Mouse (Mus musculus): ENCODE data around the gene Ppm1l.
A peak's percentile ranks its signal among the peaks of the same experiment; 100 is the strongest.
"Not testable (repeated sequence)": the region's sequence is repeated elsewhere in the genome, so short reads cannot be mapped to it uniquely, and the experiment has no call there.

Ppm1l gene

DNA sequence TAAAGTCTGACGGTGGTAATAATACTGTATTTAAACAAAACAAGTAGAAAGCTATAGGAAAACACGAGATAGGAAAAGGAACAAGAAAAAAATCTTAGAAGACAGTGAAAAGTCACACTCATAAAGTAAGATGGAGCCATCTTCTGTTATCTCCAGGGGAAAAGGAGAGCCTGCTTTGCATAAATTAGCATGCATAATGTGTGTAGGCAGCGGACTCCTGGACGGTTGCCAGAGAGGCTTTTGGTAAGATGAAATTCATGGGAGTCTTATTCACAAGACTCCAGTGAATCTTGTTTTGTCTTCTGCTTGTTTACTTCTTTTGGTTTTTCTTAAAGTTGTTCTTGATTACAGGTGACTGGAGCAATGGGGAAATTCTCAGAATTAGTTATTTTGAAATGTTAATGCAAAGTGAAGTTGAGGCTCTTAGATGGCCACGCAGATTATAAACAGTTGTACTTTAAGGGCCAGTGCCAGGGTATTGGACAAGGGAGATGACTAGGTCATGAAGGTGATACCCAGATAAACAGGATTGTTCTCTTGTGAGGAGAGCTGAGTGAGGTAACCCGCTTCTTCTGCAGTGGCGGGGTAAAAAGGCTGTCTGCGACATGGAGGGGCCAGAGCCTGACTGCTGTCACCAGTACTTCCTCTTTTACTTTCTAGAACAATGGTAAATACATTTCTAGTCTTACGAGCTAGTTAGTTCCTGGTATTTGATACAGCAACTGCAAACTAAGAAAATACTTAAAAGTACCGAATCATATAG lies 57.1 kb downstream of the Ppm1l start:
- no peak for DNase-seq

DNA sequence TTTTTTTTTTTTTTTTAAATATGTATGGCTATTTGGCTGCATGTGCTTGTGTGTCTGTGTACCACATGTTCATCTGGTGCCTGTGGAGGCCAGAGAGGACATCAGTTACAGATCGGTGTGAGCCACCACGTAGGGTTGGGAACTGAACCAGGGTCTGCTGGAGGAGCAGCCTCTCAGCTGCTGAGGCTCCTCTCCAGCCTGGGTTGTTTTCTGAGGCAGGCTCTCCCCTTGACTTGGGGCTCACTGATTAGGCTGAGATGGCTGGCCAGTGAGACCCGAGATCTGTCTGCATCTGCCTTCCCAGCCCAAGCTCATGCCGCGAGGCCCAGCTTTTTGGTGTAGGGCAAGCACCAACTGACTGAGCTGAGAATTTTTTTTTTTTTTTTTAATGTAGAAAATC lies 57.9 kb downstream of the Ppm1l start:
- DNase-seq: no peak

DNA sequence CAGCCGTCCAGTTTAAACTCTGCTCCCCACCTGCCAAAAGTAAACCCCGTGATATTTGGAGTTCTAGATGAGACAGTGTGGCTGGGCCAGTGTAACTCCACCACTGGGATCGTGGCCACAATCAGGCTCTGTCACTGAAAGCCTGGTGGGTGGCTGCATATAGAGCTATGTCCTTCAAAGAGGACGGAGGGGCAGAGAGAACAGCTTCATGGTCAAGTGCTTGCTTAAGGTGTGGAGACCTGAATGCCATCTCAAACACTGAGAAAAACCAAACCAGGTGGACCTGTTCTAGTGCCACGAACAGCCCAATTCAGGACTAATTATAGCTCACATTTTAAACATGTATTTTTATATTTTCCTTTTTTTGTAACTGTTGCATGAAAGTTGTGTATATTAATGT lies 58.3 kb downstream of the Ppm1l start:
- no peak for DNase-seq

DNA sequence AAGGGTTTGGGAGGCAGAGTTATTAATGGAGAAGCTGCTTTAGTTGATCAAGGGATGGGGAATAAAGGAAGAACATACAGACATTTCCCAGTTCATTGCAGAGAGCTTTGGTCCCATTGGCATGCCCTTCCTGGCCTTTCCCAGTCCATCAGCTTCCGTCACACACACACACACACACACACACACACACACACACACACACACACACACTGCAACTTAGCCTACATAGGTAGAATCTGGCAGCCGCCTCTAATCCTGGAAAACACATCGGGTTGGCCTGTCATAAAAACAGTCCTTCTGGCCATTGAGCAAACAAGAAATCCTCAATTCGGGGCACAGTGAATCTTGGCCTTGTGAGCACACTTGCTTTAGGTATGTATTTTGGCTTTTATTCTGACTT lies 64.6 kb downstream of the Ppm1l start:
- DNase-seq: no peak

DNA sequence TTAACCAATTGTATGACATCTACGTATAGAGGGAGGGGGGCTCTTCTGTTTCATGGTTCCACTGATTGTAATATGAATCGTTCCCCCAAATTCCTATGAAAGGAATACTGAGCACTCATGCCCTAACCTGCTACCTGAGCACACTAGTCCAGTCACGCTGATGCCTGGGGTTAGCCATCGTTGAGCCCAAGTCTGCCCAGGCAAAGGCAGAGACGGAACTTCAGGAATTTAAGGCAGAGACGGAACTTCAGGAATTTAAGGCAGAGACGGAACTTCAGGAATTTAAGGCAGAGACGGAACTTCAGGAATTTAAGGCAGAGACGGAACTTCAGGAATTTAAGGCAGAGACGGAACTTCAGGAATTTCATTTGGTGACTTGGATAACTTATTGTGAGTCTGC lies 75.2 kb downstream of the Ppm1l start:
- not testable (repeated sequence) for DNase-seq

DNA sequence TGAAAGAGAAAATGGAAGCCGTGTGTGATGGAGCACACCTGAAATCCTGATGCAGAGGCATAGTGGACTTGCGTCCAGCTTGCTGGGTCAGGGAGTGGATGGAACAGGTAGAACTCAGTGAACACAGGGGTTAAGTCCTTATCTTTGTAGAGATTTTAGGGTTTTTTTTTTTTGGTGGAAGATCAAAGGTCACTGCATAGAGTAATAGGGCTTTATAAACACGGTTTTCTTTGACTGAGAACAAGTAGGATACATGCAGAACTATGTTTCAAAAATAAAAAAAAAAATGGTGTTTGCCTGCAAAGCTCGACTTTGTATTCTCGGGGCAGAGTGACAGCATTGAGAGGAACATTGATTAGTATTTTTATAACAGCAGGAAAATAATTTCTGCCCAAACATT lies 75.6 kb downstream of the Ppm1l start:
- no peak for DNase-seq

DNA sequence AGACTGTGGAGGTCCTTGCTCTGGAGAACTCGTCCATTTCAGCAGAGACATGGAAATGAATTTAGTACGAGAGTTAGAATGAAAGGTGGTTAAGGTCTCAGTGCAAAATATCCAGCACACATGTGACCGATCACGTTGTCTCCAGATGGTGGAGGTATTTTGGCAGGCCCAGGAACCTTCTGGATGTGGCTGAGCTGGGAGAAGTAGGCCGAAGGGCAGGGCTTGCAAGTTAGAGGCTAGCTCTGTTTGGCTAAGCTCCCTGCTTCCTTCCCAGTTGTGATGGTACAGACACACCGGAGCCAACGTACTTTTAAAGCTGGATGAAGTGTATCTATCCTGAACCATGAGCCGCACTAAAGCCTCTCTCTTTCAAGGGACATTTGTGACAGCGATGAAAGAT lies 76.4 kb downstream of the Ppm1l start:
- no peak for DNase-seq

DNA sequence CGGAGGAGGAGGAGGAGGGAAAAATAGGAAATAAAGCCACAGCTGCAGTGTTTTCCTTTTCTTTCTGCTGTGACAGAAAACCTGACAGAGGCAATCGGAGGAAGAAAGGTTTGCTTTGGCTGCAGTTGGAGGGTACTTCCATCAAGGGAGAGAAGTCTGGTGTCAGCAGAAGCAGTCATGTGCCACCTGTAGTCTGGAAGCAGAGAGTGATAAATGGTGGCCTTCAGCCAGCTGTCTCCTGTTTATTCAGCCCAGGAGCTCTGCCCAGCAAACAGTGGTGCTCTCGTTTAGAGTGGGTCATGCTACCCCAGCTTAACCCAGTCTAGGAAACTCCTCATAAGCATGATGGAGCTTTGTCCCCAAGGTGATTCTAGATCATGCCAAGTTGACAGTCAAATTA lies 77.3 kb downstream of the Ppm1l start:
- DNase-seq: no peak

DNA sequence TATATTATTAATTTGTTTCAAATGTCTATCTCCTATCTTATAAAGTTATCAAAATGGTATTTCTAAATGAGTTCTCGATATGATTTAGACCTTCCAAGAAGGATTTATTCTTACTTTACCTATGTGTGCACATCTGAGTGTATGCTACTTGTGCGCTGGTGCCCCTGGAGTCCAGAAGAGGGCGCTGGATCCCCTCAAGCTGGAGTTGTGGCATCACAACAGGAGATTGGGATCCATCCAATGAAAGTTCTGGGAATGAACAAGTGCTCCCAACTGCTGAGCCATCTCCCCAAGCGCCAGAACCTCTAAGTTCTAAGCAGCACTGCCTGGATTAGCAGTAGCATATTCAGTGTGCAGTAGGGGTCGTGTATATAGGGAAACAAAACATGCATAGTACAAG lies 78.4 kb downstream of the Ppm1l start:
- no peak for DNase-seq

DNA sequence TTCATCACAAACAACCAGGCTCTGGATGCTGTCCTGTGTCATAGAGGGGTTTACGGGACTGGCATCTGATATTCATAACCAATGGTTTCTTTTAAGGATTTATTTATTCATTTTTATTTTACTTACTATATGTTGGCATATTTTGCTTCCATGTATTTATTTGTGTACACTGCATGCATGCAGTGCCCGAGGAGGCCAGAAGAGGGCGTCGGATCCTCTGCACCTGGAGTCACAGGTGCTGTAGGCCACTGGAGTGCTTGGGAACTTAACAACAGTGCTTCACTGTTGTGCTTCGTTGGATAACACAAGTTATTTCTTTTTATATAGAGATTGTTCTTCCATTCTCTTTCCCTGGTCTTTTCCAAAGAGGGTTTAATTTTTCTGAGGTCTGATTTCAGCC lies 81.1 kb downstream of the Ppm1l start:
- DNase-seq: peak; percentile 53

DNA sequence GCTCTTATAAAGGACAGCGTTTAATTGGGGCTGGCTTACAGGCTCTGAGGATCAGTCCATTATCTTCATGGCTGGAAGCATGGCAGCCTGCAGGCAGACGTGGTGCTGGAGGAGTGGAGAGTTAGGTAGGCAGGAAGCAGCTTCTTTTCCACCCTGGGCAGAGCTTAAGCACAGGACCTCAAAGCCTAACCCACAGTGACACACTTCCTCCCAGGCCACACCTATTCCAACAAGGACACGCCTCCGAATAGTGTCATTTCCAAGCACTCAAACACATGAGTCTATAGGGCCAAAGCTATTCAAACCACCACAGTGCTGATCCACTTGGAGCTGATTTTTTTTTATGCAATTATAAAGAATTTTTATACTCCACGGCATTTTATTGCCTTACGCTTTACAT lies 82.7 kb downstream of the Ppm1l start:
- no peak for DNase-seq

DNA sequence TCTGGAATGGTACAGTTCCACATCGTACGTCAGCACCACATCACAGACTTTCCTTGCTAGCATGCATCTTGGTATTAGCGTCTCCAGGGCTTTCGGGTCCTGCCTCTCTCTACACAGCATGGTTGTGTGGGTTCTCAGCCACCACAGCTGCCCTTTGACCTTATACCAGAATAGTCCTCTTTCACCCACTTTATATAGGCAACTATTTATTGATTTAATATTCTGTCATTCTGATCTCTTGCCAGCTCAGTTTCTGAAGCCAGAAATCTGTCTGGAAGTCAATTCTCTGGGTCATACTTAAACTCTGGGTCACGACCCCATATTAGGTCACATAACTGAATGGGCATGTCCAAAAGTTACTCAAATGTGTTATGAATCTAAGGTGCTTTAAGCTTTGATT lies 86.5 kb downstream of the Ppm1l start:
- DNase-seq: no peak

DNA sequence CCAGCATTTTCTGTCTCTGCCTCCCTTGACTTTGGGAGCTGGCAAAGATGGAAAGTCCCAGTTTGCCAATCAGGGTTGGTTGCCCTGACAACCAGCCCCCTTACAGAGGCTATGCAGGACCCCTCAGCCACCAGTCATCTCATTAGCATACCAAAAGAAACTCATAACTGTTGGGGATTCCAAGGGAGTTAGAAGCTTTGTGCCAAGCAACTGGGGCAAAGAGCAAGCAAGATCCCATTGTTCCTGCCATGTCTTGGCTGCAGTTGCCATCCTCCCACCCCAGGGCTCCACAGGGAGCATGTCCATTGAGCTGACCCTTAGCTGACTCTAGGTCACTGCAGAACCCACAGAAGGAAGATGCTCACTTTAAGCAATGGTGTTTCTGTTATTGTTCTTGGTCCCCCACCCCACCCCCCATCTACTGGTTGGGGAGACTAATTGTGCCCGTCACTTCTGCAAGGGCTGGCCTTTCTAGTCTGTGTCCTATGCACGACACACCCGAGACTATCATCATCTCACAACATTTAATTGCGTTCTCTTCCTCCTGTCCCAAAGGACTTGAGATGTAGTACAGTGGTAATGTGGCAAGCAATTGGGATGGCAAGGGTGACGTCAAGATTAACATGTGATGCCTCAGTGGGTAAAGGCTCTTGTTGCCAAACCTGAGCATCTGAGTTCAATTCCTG lies 89.7 kb downstream of the Ppm1l start:
- DNase-seq: no peak

DNA sequence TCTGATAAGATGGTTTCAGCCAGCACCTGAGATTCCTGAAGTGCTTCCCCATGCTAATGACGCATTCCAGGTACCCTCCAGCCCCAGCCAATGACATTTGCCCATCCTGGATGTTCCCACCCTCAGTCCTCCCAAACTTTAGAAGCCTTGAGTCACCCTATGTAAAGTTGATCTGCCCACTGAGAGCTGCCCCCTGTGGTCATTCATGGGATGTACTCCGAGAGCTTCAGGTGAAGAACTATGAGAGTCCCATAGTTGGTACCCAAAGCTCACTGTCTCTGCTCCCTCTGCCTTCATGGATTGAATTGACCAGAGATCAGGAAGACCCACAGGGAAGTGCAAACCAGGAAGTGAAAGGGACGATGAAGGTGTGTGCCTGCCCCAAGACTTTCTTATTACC lies 91.4 kb downstream of the Ppm1l start:
- peak; percentile 20 for DNase-seq

DNA sequence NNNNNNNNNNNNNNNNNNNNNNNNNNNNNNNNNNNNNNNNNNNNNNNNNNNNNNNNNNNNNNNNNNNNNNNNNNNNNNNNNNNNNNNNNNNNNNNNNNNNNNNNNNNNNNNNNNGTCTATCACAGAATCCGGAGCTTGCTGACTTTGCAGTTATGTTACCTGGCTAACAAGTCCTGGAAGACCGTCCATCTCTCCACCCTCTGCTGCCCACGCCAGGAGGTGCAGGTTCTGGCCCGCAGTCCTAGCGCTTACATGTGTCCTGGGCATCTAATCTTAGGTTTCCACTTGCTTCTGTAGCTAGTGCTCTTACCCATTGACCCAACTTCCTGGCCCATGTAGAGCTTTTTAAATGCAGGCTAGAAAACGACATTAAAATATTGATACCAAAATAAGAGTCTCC lies 99.5 kb downstream of the Ppm1l start:
- DNase-seq: no peak

DNA sequence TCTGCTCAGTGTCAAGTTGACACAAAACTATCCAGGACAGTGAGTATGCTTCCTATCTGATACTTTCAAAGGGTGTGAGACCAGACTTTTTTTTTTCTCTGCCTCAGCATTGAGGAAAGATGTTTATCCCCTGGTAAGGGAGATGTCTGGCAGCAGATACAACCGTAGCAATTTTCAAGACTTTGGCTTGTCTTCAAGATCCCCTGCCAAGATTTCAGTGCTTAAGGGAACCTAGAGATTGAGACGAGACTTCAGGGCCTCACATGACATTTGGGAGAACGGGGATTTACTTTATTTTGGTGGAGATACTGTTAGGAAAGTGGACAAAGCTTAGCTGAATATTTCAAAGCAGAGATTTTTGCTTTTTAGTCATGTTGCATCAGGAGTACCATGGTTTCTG lies 106.1 kb downstream of the Ppm1l start:
- no peak for DNase-seq

DNA sequence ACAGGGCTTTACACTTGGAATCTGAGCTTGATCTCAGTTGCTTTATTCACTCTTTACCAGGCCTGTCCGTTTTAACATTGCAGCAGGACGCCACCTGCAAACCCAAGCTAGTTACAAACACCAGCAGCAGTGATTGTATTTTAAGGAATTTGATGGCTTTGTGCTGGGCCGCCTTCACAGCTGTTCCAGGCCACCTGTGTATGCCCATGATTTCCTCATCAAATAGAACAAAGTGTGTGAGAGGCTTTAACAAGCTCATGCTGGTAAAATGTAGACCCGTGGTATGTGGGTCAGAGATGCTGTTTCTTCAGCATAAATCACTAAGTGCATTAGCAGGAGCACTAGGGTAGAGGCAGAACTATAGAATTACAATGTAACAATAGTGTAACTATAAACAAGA lies 106.7 kb downstream of the Ppm1l start:
- no peak for DNase-seq

DNA sequence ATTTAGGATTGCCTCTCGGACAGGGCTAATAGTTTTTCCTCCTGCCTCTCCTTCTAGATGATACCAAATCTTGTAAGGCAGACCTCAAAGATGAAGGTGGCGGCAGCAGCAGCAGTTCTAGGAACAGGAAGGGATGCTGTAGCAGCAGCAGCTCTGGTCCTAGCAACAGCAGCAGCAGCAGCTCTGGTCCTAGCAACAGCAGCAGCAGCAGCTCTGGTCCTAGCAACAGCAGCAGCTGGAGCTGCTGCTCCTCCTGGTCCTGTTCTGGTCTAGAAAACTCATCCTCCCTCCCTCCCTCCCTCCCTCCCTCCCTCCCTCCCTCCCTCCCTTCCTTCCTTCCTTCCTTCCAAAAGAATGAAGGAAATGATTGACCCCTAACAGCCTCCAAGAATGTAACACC lies 108.1 kb downstream of the Ppm1l start:
- DNase-seq: not testable (repeated sequence)

DNA sequence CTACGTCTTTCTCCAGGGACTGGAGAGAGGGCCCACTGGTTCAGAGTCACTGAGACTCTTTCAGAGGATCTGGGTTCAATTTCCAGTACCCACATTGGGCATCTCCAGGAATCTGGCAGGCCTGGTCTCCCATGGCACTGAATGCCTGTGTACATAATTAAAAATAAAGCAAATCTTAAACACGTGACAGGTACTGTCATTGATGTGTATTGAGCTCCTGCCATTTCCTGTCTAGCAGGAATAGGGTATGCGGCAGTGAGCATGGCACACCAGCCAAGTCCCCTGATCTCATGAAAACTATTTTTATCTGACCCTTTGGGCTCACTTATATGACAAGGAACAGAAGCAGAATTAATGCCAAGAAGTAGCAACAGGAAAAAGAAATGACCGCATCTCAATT lies 110.6 kb downstream of the Ppm1l start:
- no peak for DNase-seq

DNA sequence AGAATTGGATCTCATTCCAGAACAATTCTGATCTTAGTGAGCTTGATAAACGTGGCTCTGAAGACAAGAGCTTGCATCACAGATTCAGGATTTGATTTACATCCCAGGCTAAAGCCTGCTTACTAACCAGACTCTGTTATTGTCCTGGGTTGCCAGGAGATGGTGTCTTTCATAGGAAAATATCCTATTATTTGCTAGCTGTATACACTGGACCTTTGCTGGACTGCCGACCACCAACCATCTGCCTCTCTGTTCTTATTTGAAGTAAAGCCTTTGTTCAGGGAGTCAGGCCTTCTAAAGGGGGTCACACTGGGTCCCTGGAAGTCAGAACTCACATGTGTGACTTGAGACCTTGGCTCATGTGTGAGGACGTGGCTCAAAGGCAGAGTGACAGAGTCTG lies 111.6 kb downstream of the Ppm1l start:
- DNase-seq: no peak

DNA sequence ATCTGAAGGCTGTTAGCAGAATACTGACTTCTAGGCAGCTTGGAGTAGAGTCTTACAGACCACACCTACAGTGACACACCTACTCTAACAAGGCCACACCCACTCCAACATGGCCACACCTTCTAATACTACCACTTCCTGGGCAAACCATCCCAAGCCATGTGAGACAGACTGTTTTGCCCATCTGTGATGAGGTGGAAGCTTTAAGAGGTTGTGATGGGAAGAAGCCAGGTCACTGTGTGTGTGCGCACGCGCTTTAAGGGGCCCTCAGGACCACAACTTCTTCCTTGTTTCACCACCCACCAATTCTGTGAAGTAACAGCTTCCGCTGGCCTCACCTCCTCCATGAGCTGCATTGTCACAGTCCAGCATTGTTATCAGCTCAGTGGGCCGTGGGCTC lies 112.7 kb downstream of the Ppm1l start:
- DNase-seq: no peak

DNA sequence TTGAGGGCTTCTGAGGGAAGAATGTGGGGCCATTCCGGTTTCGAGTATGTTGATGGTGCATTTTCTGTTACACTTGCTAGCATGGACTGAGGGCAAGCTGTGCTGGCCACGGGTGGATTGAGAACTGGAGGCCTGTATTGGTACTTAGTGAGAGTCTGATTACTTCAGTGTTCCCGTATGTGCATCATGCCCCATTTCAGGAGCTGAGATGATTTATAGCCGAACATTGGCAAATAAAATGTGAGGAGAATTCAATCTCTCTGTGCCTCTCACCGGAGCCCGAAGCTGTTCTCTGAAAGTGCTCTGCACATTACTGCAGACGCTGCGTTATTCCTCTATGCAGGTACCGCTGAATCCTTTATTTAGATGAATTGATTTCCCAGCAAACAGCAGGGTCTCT lies 116.9 kb downstream of the Ppm1l start:
- DNase-seq: no peak

DNA sequence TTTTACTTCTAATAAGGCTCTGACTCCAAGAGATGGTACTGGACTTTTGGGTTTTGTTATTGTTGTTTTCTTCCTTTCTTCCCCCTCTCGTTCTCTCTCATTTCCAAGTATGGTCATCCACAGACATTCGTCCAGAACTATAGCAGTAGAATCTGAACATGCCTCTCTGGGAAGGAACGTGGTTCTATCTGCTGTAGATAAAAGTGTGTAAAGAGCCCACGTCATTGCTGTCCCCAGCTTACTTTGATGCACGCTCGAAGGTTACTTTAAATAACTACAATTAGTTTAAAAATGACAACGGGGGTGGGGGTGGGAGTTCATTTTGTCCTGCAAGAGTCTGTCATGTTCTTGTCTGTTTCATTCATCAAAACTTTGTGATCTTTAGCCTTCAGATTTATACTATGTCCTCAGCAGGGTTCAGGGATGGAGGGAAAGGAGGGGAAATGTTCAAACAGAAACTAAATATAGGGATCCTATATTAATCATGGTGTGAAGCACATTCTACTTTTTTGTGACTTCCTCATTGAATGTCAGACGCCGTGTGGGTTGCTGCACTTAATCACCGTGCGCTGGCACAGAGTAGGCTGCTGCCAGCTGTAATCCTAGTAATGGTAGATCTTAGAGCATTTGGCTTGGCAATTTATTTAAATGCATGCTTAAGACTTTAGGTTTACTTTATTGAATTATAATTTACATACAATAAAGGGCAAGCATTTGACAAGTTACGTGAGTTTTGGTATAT lies 122.3 kb downstream of the Ppm1l start:
- no peak for DNase-seq

DNA sequence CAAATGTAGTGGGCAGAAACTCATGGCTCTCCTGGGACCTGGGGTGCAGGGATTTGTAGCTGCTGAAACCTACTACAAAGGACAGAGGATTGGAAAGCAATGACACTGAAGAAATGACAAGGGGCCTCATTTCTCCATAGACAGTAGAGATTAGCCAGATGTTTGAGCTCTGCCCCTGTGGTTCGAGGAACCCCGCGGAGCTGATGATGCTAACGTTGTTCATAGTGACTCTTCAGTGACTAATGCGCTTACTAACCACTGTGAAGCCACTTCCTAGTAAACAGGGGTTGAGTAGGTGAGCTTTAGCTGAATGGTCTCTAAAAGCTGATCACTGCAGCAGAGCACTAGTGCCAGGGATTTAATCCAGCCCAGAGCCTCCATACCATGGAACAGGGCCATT lies 124.1 kb downstream of the Ppm1l start:
- DNase-seq: no peak
